Mouse (Mus musculus): ENCODE measurements at regions not wholly inside any gene's neighbourhood (a gene's known extent, or its start where the extent isn't known, plus 50 kb on each side); places are given as distances from the start of the nearest gene placed in this dataset.

- H3K9me3 ChIP-seq = no peaks in the 10 kb centered on the region
- no peak overlapping the region for H3K4me3 ChIP-seq
- no peak overlapping the region for H3K4me2 ChIP-seq
- H3K4me1 ChIP-seq = no peaks in the 10 kb centered on the region
- H3K27ac ChIP-seq = no peak overlapping the region
- H3K36me3 ChIP-seq = no peaks in the 10 kb centered on the region
- WGBS = 47% methylated on average over 9 of the region's 9 CpGs
- H3K9ac ChIP-seq = no peak overlapping the region
- no peaks in the 10 kb centered on the region for H3K27me3 ChIP-seq
- ATAC-seq (ENCODE audit: borderline replicate concordance, extremely low read depth, low FRiP score, low TSS enrichment) = no peak
Measured at GRCm38 (mm10) chr4:142378452-142378851, 139.3 kb upstream of the Kazn start.

GRCm38 (mm10) chr4:142367774-142368173, 128.6 kb upstream of the Kazn start:
- H3K9me3 ChIP-seq = no peaks in the 10 kb centered on the region
- no peak overlapping the region for H3K4me3 ChIP-seq
- H3K9ac ChIP-seq = no peak overlapping the region
- no peaks in the 10 kb centered on the region for H3K4me1 ChIP-seq
- no peaks in the 10 kb centered on the region for H3K36me3 ChIP-seq
- no peaks in the 10 kb centered on the region for H3K27me3 ChIP-seq
- no peak overlapping the region for H3K27ac ChIP-seq
- no peak overlapping the region for H3K4me2 ChIP-seq
- WGBS = 50% methylated on average over 3 of the region's 3 CpGs
- no peak for ATAC-seq (ENCODE audit: borderline replicate concordance, extremely low read depth, low FRiP score, low TSS enrichment)

DNA sequence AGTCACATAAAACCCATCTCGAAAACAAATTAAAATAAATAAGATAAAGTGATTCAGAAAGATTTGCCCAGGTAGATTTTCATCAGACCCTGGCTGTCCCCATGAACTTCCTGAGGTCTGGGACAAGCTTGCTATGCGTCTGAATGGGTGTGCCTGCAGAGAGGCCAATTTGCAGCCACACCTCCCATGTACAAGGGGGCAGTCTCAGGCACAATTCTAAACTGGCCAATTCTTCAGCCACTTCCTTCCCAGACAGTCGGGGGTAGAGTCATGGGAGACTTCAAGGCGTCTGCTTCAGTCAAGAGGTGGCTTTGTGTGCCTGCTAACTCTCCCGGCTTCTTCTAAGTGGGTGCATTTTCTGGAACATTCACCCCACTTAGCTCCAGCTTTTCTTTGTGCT, 122.9 kb upstream of the Kazn start:
- no peak overlapping the region for H3K4me2 ChIP-seq
- WGBS = 40% methylated on average over 5 of the region's 5 CpGs
- no peak overlapping the region for H3K4me3 ChIP-seq
- no peak overlapping the region for H3K27ac ChIP-seq
- no peak for ATAC-seq (ENCODE audit: borderline replicate concordance, extremely low read depth, low FRiP score, low TSS enrichment)
- no peaks in the 10 kb centered on the region for H3K36me3 ChIP-seq
- no peaks in the 10 kb centered on the region for H3K9me3 ChIP-seq
- H3K9ac ChIP-seq = no peak overlapping the region
- H3K27me3 ChIP-seq = no peaks in the 10 kb centered on the region
- peaks cover 6% of the 10 kb centered on the region; the same call in 1 of the 2 replicates for H3K4me1 ChIP-seq

GRCm38 (mm10) chr4:142358866-142359265, 119.7 kb upstream of the Kazn start:
- Histone ChIP-seq H3K4me3 (no peak overlapping the region), H3K9me3 (no peaks in the 10 kb centered on the region), H3K36me3 (no peaks in the 10 kb centered on the region), H3K9ac (no peak overlapping the region), H3K27me3 (no peaks in the 10 kb centered on the region), H3K27ac (no peak overlapping the region), H3K4me1 (peaks cover 6% of the 10 kb centered on the region; the same call in 1 of the 2 replicates), H3K4me2 (no peak overlapping the region)
- no peak for ATAC-seq (ENCODE audit: borderline replicate concordance, extremely low read depth, low FRiP score, low TSS enrichment)
- 26% methylated on average over 13 of the region's 13 CpGs for WGBS

DNA sequence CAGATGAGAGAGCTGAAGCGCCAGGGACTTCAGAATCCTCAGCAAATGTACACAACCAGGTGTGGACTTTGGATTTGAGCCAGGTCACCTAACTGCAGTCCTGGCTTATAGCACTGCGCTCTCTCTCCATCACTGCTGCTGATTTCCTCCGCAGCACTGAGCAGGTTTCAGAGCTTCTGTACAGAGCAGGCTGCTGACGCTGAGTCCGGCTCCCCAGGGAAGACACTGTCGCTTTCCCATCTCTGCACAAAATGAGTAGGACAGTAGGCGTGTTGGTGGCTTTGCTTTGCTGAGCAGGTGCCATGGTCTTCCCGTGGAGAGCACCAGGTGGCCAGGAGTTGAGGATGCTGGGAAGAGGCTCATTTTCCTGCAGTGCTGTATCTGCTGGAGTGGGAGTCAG, 116.2 kb upstream of the Kazn start:
- H3K27me3 ChIP-seq = no peaks in the 10 kb centered on the region
- ATAC-seq (ENCODE audit: borderline replicate concordance, extremely low read depth, low FRiP score, low TSS enrichment) = no peak
- 79% methylated on average over 8 of the region's 8 CpGs for WGBS

DNA sequence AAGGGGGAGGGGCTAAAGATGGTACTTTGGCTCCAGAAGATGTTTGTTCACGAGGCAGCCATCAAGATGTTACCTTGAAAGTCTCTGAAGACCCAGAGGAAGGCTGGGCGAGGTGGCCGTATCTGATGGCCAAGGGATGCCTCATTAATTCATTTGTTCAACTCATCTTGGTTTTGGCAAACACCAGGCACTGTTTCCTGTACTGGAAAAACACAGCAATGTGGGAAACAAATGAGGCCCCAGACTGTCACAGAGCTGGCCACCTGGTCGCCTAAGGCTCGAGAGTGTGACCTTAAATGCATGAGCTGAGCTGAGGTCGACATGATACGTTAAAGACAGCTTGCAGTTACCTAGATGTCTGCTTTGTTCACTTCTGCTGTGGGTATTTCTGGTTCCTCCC, 114.3 kb upstream of the Kazn start:
- ATAC-seq (ENCODE audit: borderline replicate concordance, extremely low read depth, low FRiP score, low TSS enrichment) = no peak
- Histone ChIP-seq H3K36me3 (no peaks in the 10 kb centered on the region), H3K4me3 (no peak overlapping the region), H3K4me1 (no peaks in the 10 kb centered on the region), H3K27ac (no peak overlapping the region), H3K9ac (no peak overlapping the region), H3K27me3 (no peaks in the 10 kb centered on the region), H3K9me3 (no peaks in the 10 kb centered on the region), H3K4me2 (no peak overlapping the region)
- WGBS = 72% methylated on average over 7 of the region's 7 CpGs

More for the DNA sequence above, 116.2 kb upstream of the Kazn start:
- H3K4me2 ChIP-seq = no peak overlapping the region
- no peak overlapping the region for H3K9ac ChIP-seq
- peaks cover 6% of the 10 kb centered on the region; the same call in 1 of the 2 replicates for H3K4me1 ChIP-seq
- no peak overlapping the region for H3K27ac ChIP-seq
- H3K36me3 ChIP-seq = no peaks in the 10 kb centered on the region
- no peaks in the 10 kb centered on the region for H3K9me3 ChIP-seq
- H3K4me3 ChIP-seq = no peak overlapping the region

DNA sequence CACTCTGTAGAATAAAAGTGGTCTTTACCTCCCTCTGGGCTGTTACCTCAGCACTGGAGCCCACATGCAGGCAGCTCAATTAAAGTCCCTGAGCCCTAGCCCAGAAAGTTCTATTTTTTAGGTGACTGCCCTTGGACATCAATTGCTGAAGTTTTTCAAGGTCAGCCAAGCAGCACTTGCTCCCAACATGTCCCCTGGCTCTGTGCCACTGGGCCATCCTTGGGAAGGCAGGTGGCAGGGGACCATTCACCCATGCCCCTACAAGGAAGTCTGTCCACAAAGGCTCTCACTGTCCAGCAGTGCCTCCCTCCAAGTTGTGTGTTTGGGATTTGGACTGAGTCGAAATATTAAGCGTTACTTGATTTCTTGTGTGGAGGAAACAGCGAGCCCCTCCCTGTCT, 112.6 kb upstream of the Kazn start:
- Histone ChIP-seq H3K4me2 (no peak overlapping the region), H3K4me3 (no peak overlapping the region), H3K4me1 (no peaks in the 10 kb centered on the region), H3K27ac (no peak overlapping the region), H3K27me3 (no peaks in the 10 kb centered on the region), H3K36me3 (no peaks in the 10 kb centered on the region), H3K9ac (no peak overlapping the region), H3K9me3 (no peaks in the 10 kb centered on the region)
- ATAC-seq (ENCODE audit: borderline replicate concordance, extremely low read depth, low FRiP score, low TSS enrichment) = no peak
- 49% methylated on average over 3 of the region's 3 CpGs for WGBS

GRCm38 (mm10) chr4:142350986-142351385, 111.8 kb upstream of the Kazn start:
- Histone ChIP-seq H3K4me3 (no peak overlapping the region), H3K36me3 (no peaks in the 10 kb centered on the region), H3K9me3 (no peaks in the 10 kb centered on the region), H3K27ac (no peak overlapping the region), H3K27me3 (no peaks in the 10 kb centered on the region), H3K4me2 (no peak overlapping the region), H3K4me1 (0 out of 2 replicates have a peak, but pooled peaks cover 2% of the 10 kb centered on the region), H3K9ac (no peak overlapping the region)
- 80% methylated on average over 8 of the region's 8 CpGs for WGBS
- ATAC-seq (ENCODE audit: borderline replicate concordance, extremely low read depth, low FRiP score, low TSS enrichment) = no peak

- Histone ChIP-seq H3K36me3 (no peaks in the 10 kb centered on the region), H3K27ac (no peak overlapping the region), H3K9me3 (no peaks in the 10 kb centered on the region), H3K4me2 (no peak overlapping the region), H3K4me3 (no peak overlapping the region), H3K27me3 (no peaks in the 10 kb centered on the region), H3K4me1 (0 out of 2 replicates have a peak, but pooled peaks cover 2% of the 10 kb centered on the region), H3K9ac (no peak overlapping the region)
- 45% methylated on average over 6 of the region's 6 CpGs for WGBS
- no peak for ATAC-seq (ENCODE audit: borderline replicate concordance, extremely low read depth, low FRiP score, low TSS enrichment)
Measured at GRCm38 (mm10) chr4:142348910-142349309, 109.7 kb upstream of the Kazn start.

GRCm38 (mm10) chr4:142342482-142343206, 103.4 kb upstream of the Kazn start:
- Histone ChIP-seq H3K9ac (no peak overlapping the region), H3K27ac (no peak overlapping the region), H3K9me3 (no peaks in the 10 kb centered on the region), H3K4me3 (no peak overlapping the region), H3K4me2 (no peak overlapping the region), H3K36me3 (no peaks in the 10 kb centered on the region), H3K4me1 (0 out of 2 replicates have a peak, but pooled peaks cover 2% of the 10 kb centered on the region), H3K27me3 (no peaks in the 10 kb centered on the region)
- ATAC-seq (ENCODE audit: borderline replicate concordance, extremely low read depth, low FRiP score, low TSS enrichment) = no peak
- 78% methylated on average over 19 of the region's 19 CpGs for WGBS

GRCm38 (mm10) chr4:142341305-142341704, 102.1 kb upstream of the Kazn start:
- no peaks in the 10 kb centered on the region for H3K27me3 ChIP-seq
- H3K4me3 ChIP-seq = no peak overlapping the region
- no peak for ATAC-seq (ENCODE audit: borderline replicate concordance, extremely low read depth, low FRiP score, low TSS enrichment)
- H3K4me2 ChIP-seq = no peak overlapping the region
- H3K27ac ChIP-seq = no peak overlapping the region
- no peaks in the 10 kb centered on the region for H3K9me3 ChIP-seq
- no peak overlapping the region for H3K9ac ChIP-seq
- WGBS = 58% methylated on average over 4 of the region's 4 CpGs
- H3K4me1 ChIP-seq = 0 out of 2 replicates have a peak, but pooled peaks cover under 1% of the 10 kb centered on the region
- H3K36me3 ChIP-seq = no peaks in the 10 kb centered on the region

- H3K27ac ChIP-seq = no peak overlapping the region
- H3K9me3 ChIP-seq = no peaks in the 10 kb centered on the region
- H3K4me2 ChIP-seq = no peak overlapping the region
- no peak overlapping the region for H3K4me3 ChIP-seq
- no peaks in the 10 kb centered on the region for H3K27me3 ChIP-seq
- WGBS = 22% methylated on average over 3 of the region's 3 CpGs
- no peak for ATAC-seq (ENCODE audit: borderline replicate concordance, extremely low read depth, low FRiP score, low TSS enrichment)
- no peak overlapping the region for H3K9ac ChIP-seq
- no peaks in the 10 kb centered on the region for H3K4me1 ChIP-seq
- no peaks in the 10 kb centered on the region for H3K36me3 ChIP-seq
Measured at GRCm38 (mm10) chr4:142340057-142340456, 100.9 kb upstream of the Kazn start.
